Mouse (Mus musculus): ENCODE results near the gene Edc3. TPM values are rescaled to one million over a fixed set of nuclear protein-coding genes. Genes with fewer than 3 reads are reported as not detected.
A peak's percentile ranks its signal among the peaks of the same experiment; 100 is the strongest.

Gene Edc3
- polyA plus RNA-seq, 1 experiment from 2014 or later, result 22.2 TPM

DNA sequence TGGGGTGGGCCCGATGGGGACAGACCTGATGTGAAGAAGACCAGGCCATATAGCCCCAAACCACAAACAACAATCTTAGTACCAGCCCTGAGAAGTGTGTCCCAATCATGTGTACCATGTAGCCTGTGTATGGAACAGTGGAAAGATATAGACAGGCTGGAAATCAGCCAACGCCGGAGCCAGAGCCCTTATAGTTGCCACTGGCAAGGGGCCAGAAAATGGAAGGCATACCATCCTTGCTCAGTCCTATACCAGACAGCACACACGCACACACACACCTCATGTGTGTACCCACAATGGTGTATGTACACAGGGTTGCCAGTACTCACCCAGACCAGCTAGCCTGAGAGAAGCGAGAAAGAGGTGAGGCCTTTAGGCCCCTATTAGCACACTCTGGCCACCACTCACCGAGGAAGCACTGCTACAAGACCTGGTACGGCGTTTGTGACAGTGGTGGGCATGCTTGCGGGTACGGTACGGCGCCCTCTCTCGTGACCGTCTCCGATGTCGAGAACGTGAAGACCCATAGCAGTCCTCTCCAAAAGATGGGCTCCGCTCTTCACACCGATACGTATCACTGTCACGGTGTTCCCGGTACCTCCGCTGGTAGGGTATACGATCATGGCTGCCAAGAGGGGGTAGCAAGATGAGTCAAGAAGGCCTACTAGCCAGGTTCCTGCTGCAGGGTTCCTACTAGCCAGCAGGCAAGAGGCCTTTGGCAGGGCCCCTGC, 52.2 kb downstream of the Edc3 start:
- ATAC-seq (replicated peaks; ENCODE audit: low FRiP score) (no peak), DNase-seq (ENCODE audit: low spot score) (no peak)
- 96% methylated on average over 24 of the region's 24 CpGs for WGBS
- H3K27me3 ChIP-seq (replicated peaks; ENCODE audit: control insufficient read depth, insufficient read depth, low read length), result no peaks in the 10 kb centered on the region
- H3K9ac ChIP-seq (ENCODE audit: low read depth, low read length), result no peak overlapping the region
- H3K4me2 ChIP-seq, result no peak overlapping the region
- H3K4me3 ChIP-seq (ENCODE audit: low read depth, low read length), result no peak overlapping the region
- no peaks in the 10 kb centered on the region for H3K9me3 ChIP-seq (ENCODE audit: control insufficient read depth, low read length)
- H3K27ac ChIP-seq (ENCODE audit: low read depth, low read length), result no peak overlapping the region
- peaks cover 53% of the 10 kb centered on the region for H3K36me3 ChIP-seq (ENCODE audit: control insufficient read depth, insufficient read depth, low read length)
- peaks cover 52% of the 10 kb centered on the region for H3K4me1 ChIP-seq (replicated peaks; ENCODE audit: control insufficient read depth, insufficient read depth, low read length)

DNA sequence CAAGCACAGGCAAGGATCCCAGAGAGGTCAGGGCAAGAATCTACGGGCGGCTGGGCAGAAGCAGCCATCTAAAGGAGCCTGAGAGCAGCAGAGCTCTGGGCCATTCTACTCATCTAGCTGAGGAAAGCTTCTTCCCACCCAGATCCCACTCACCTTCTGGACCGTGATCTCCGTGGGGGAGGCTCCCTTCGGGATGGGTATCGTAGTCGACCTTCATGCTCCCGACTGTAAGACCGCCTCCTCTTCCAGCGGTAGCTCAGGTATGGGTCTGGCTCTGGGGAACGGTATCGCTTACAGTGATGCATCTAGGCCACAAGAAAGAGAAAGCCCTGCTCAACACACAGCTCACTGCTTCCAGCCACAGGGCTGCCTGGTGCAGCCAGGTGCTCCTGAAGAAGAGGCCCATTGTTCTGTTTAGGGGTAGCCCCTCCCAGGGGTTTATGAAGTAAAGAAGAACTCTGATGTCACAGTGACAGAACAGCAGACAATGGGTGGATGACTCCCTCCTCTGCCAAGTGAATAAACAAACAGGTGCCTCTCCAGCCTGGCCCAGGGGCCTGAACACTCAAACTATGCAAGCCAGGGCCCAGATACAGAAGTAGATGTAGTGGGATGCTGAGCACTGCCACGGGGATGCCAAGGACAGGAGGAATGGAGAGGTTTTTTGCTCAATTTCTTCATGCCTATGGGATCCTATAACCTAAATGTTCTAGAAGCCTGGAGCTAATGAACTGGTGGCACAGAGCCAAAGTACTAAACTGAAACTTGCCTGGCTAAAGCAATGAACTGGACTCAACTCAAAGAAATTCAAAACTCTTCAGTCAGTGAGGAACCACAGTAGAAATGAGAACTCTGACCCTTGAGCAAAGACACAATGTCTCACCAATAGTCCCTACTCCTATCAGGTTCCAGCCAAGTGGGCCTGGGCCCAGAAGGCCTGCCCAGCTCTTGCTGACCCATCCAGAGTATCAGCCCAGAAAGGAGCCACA, 53.5 kb downstream of the Edc3 start:
- ATAC-seq (replicated peaks; ENCODE audit: low FRiP score) (no peak), DNase-seq (ENCODE audit: low spot score) (no peak)
- Histone ChIP-seq H3K9me3 (ENCODE audit: control insufficient read depth, low read length) (no peaks in the 10 kb centered on the region), H3K27ac (ENCODE audit: low read depth, low read length) (peak overlapping the region; percentile 42; the same call in 1 of the 2 replicates), H3K4me1 (replicated peaks; ENCODE audit: control insufficient read depth, insufficient read depth, low read length) (peaks cover 60% of the 10 kb centered on the region), H3K27me3 (replicated peaks; ENCODE audit: control insufficient read depth, insufficient read depth, low read length) (no peaks in the 10 kb centered on the region), H3K4me2 (peak overlapping the region; percentile 93), H3K4me3 (ENCODE audit: low read depth, low read length) (peak overlapping the region; percentile 74), H3K36me3 (ENCODE audit: control insufficient read depth, insufficient read depth, low read length) (peaks cover 45% of the 10 kb centered on the region), H3K9ac (ENCODE audit: low read depth, low read length) (peak overlapping the region; percentile 34; the same call in 1 of the 2 replicates)
- 92% methylated on average over 13 of the region's 13 CpGs for WGBS

DNA sequence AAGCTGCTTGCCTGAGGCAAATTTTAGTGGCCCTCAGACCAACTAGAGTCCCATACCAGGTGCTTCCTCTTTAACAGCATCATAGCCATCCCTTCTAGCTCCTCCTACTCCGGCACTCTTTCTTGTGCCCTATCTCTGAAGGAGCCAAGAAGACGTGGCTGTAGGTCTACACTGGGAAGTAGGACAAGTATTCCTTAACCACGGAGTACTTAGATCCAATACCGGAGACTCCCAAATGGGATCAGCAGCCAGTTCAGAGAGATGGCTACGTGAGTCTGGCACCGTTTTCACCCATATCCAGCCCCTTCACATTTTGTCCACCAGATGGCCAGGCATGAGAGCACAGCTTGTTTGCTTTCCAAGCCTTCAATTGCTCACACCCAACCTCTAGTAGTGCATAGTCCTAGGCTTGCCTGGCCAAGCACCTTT, 54.2 kb downstream of the Edc3 start:
- Histone ChIP-seq H3K9me3 (ENCODE audit: control insufficient read depth, low read length) (no peaks in the 10 kb centered on the region), H3K36me3 (ENCODE audit: control insufficient read depth, insufficient read depth, low read length) (peaks cover 38% of the 10 kb centered on the region), H3K27ac (ENCODE audit: low read depth, low read length) (peak overlapping the region; percentile 21; the same call in 1 of the 2 replicates), H3K9ac (ENCODE audit: low read depth, low read length) (peak overlapping the region; percentile 34; the same call in 1 of the 2 replicates), H3K4me2 (peak overlapping the region; percentile 93), H3K4me3 (ENCODE audit: low read depth, low read length) (peak overlapping the region; percentile 74), H3K27me3 (replicated peaks; ENCODE audit: control insufficient read depth, insufficient read depth, low read length) (no peaks in the 10 kb centered on the region), H3K4me1 (replicated peaks; ENCODE audit: control insufficient read depth, insufficient read depth, low read length) (peaks cover 52% of the 10 kb centered on the region)
- DNase-seq (ENCODE audit: low spot score) (no peak), ATAC-seq (replicated peaks; ENCODE audit: low FRiP score) (no peak)
- 50% methylated on average over 6 of the region's 6 CpGs for WGBS

DNA sequence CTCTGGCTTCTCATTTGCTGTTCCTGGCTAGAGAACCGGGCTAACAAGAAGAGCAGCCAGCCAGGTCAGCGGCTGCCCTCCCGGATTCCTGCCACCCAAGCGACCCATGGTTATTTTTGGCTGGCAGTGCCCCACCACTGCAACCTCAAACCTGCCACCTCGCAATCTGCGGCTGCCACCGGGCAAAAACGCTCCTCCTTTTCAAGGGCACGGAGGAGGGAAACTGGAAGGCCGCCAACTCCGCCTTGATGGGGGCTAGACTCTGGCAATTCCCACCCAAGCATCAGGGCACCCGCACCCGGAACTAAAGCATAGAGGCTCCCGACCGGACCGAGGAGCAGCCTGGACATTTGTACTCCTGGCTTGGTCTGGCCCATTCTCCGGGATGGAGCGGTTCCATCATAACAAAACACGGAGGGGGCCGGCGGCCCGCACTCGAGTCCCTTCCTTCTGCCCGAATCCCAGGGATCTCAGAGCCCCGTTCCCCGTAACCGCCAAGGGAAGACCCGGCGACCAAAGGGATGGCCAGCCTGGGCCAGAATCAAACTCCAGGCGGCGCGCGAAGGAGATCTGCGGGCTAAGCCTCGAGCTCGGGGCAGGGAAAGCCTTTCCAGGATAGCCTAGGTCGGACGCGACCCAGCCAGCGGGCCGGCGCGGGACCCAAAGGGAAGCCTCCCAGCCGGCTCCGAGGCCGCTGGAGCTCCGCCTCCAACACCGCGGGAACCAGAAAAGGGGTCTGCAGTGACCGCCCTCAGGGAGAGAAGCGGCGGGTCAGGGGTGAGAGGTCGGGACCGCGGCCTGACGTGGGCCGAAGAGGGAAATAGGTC, 56.0 kb downstream of the Edc3 start:
- under 1% methylated on average over 57 of the region's 57 CpGs for WGBS

DNA sequence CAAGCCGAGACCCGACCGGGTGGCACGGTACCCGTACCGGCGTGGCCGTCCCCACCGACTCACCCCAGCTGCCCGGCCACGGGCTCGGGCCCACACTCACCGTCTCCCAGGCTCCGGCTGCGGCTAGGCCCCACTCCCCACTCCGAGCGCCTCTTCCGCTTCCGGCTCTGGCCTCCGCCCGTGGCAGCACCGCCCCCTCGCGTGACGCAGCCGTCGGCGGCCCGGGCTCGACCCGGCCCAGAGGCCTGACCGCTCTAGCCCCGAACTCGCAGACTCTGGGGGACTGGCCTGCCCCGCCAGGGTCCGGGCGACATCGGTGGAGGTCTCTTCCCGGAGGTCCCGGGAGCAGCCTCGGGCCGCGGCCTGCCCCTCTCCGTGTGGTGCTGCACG, 56.6 kb downstream of the Edc3 start:
- WGBS, result under 1% methylated on average over 45 of the region's 45 CpGs
- H3K4me1 ChIP-seq (replicated peaks; ENCODE audit: control insufficient read depth, insufficient read depth, low read length), result peaks cover 46% of the 10 kb centered on the region
- ATAC-seq (replicated peaks; ENCODE audit: low FRiP score), result peak; percentile 81
- peak overlapping the region; percentile 90 for H3K9ac ChIP-seq (ENCODE audit: low read depth, low read length)
- peaks cover 17% of the 10 kb centered on the region for H3K36me3 ChIP-seq (ENCODE audit: control insufficient read depth, insufficient read depth, low read length)
- H3K27ac ChIP-seq (ENCODE audit: low read depth, low read length), result peak overlapping the region; percentile 93
- H3K27me3 ChIP-seq (replicated peaks; ENCODE audit: control insufficient read depth, insufficient read depth, low read length), result no peaks in the 10 kb centered on the region
- H3K4me2 ChIP-seq, result peak overlapping the region; percentile 93
- peak overlapping the region; percentile 74 for H3K4me3 ChIP-seq (ENCODE audit: low read depth, low read length)
- H3K9me3 ChIP-seq (ENCODE audit: control insufficient read depth, low read length), result no peaks in the 10 kb centered on the region
- DNase-seq (ENCODE audit: low spot score), result peak; percentile 97

More for the DNA sequence above, 56.0 kb downstream of the Edc3 start:
- peak overlapping the region; percentile 93 for H3K27ac ChIP-seq (ENCODE audit: low read depth, low read length)
- H3K9ac ChIP-seq (ENCODE audit: low read depth, low read length), result peak overlapping the region; percentile 90
- H3K36me3 ChIP-seq (ENCODE audit: control insufficient read depth, insufficient read depth, low read length), result peaks cover 22% of the 10 kb centered on the region
- no peaks in the 10 kb centered on the region for H3K9me3 ChIP-seq (ENCODE audit: control insufficient read depth, low read length)
- peak overlapping the region; percentile 74 for H3K4me3 ChIP-seq (ENCODE audit: low read depth, low read length)
- DNase-seq (ENCODE audit: low spot score) (no peak), ATAC-seq (replicated peaks; ENCODE audit: low FRiP score) (peak; percentile 15)
- peak overlapping the region; percentile 93 for H3K4me2 ChIP-seq
- peaks cover 43% of the 10 kb centered on the region for H3K4me1 ChIP-seq (replicated peaks; ENCODE audit: control insufficient read depth, insufficient read depth, low read length)
- H3K27me3 ChIP-seq (replicated peaks; ENCODE audit: control insufficient read depth, insufficient read depth, low read length), result no peaks in the 10 kb centered on the region

DNA sequence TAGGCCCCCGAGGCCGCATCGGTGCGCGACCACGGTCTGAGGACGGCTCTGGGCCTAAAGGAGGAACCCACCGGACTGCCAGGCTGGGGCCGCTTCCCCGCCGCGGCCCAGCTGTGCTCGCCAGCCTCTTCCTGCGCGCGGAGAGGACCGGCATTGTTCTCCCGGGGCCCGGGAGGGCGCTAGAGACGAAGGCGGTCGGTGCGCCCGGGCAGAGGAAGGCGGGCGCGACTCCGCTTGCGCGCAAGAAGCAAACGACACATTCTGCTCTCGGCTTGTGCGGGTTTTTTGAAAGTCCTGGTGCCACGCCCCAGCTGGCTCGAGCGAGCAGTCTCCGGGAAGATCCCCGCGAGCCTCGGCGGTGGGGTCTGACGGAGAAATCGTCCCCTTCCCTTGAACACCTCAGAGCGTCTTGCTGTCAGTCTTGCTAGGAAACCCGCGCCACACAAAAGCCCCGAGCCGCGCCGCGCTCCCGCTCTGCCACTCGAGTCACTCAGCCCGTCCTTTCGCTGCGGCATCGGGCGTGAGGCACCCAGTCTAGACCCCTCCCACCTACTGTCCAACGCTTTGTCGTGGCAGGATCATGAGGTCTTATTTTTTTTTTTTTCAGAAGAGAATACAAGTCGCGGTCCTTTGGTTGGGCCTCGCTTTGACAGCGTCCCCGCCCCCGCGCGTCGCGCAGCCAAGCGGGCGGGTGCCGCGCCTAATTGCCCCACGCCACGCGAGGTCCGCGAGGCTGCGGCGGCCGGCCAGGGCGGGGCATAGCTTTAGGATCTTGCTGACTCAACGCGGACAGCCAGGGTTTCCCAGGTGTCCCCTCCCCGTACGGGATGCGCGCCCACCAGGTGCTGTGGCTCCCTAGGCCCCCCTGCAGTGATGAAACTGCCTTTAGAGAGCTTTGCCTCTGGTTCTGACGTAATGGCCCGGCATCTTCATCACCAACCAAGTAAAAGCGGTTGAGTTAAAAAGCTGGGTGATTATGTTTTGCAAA, 57.3 kb downstream of the Edc3 start, which contains the start of gene Clk3:
TSS of gene Clk3 (minus strand) at position 497 of the 988 bp plus-strand sequence.
- peaks cover 50% of the 10 kb centered on the region for H3K4me1 ChIP-seq (replicated peaks; ENCODE audit: control insufficient read depth, insufficient read depth, low read length)
- H3K27ac ChIP-seq (ENCODE audit: low read depth, low read length), result peak within 1 kb of the TSS; percentile 93
- WGBS, result under 1% methylated on average over 93 of the region's 93 CpGs
- H3K4me2 ChIP-seq, result peak within 1 kb of the TSS; percentile 93
- H3K27me3 ChIP-seq (replicated peaks; ENCODE audit: control insufficient read depth, insufficient read depth, low read length), result no peaks in the 10 kb centered on the region
- peaks cover 11% of the 10 kb centered on the region for H3K36me3 ChIP-seq (ENCODE audit: control insufficient read depth, insufficient read depth, low read length)
- no peaks in the 10 kb centered on the region for H3K9me3 ChIP-seq (ENCODE audit: control insufficient read depth, low read length)
- ATAC-seq (replicated peaks; ENCODE audit: low FRiP score) (peak; percentile 12), DNase-seq (ENCODE audit: low spot score) (peak; percentile 63)
- peak within 1 kb of the TSS; percentile 74 for H3K4me3 ChIP-seq (ENCODE audit: low read depth, low read length)
- peak within 1 kb of the TSS; percentile 90 for H3K9ac ChIP-seq (ENCODE audit: low read depth, low read length)

DNA sequence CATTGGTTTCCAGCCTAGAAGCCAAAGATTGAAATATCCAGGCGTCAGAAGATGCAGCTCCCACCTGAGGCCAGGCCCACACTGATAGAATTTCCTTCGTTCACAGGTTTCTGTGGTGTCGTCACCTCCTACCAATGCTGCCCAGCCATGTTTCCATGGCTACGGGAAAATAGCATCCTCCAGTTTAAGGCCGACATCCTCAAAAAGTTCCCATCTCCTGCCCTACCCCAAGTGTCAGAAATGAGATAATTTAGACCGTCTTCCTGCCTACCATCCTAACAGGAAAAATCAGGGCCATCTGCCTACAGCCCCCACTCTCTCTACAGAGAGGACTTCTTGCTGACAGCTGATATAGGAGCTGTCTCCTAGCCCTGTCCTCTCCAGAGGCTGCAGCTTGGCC, 58.1 kb downstream of the Edc3 start:
- peak overlapping the region; percentile 90 for H3K9ac ChIP-seq (ENCODE audit: low read depth, low read length)
- peak overlapping the region; percentile 93 for H3K4me2 ChIP-seq
- peak overlapping the region; percentile 93 for H3K27ac ChIP-seq (ENCODE audit: low read depth, low read length)
- DNase-seq (ENCODE audit: low spot score), result no peak
- no peaks in the 10 kb centered on the region for H3K27me3 ChIP-seq (replicated peaks; ENCODE audit: control insufficient read depth, insufficient read depth, low read length)
- H3K4me3 ChIP-seq (ENCODE audit: low read depth, low read length), result peak overlapping the region; percentile 74
- 0 out of 2 replicates have a peak, but pooled peaks cover 4% of the 10 kb centered on the region for H3K36me3 ChIP-seq (ENCODE audit: control insufficient read depth, insufficient read depth, low read length)
- ATAC-seq (replicated peaks; ENCODE audit: low FRiP score), result no peak
- H3K9me3 ChIP-seq (ENCODE audit: control insufficient read depth, low read length), result no peaks in the 10 kb centered on the region
- 48% methylated on average over 6 of the region's 6 CpGs for WGBS
- H3K4me1 ChIP-seq (replicated peaks; ENCODE audit: control insufficient read depth, insufficient read depth, low read length), result peaks cover 52% of the 10 kb centered on the region

All from liver, embryonic 11.5 days (tissue).